Mouse (Mus musculus) embryo, embryonic 9.5 days (tissue): ENCODE measurements at regions not wholly inside any gene's neighbourhood (a gene's known extent, or its start where the extent isn't known, plus 50 kb on each side); places are given as distances from the start of the nearest gene placed in this dataset.
A peak's percentile ranks its signal among the peaks of the same experiment; 100 is the strongest.

Experiments
- DNase-seq: peaks from one replicate; pipeline ENCODE4 v3.0.0-alpha.2; 2017; ENCODE audit errors: extremely low spot score

DNA sequence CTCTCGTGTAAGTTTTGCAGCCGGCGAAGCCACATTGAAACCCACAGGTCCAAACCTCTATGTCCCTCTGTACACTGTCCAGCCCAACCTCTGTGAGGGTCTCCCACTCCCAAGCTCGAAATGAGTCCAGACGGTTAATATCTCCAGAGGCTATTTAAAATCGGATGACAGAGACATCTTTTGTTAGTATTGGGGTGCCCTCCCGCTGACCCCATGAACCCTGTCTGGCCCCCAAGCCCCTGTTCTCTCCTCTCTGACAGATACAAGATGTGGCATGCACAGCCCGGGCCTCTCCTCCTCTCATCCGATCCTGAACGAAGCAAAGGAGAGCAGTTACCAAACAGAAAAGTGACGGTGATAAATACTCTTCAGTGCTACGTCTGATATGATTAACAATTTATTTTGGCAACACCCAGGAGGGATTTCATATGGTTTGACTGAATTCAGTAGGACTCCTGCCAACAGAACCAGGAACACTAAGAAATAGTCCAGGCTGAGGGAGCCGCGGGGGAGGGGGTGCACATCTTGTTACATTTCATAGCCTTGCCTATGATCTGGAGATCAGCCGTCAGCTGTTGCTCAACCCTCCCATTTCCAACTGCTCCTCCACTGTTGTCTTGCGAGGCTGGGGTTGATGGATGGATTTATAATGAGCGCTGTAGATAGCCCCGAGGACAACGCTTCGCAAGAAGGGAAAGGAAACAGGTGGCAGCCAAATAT, 266.6 kb upstream of the Klf3 start:
- no peak for DNase-seq

DNA sequence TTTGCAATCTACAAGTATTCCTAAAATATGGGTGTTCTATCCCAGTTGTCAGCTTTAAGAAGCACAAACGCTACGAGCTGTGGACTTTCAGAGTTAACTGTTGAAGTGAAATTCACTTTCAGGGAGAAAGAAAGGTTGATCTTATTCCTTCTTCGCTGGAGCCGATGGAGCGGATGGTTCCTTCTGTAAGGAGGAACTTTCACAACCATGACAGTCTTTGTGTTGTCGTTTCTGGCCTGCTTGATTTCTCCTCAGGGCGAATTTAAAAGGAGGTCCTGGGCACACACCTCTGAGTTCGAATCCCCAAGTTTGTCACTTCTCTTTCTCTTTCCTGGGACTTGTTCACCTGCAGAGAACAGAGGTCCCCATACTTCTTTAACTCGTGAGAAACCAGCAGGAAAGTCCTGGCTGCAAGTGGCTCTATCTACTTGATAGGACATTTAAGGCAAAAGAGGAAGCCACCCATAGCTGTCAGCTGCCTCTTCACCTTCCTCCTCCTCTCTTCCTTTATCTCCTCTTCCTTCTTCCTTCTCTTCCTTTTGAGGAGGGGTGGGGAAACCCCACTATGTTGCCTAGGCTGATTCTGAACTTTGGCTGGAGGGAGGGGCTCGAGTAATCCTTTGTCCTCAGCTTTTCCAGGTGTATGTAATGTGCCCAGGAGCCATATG, 265.9 kb upstream of the Klf3 start:
- no peak for DNase-seq

DNA sequence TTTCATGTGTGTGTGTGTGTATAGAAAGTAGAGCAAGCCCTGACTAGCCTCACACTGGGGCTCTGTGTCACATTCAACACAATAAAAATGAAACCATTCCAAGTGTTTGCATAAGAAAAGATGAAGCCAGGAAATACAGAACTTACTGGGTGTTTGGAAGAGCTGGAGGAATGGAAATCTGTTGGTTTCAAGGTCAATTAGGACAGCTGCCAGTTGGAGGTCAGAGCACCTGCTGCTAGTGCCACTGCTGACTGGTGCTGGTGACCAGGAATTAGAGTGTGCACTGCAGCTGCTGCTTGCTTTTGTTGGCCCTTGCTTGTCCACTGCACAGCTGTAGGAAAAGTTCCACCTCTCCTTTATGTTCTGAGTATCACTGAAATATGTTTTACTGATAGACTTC, 261.4 kb upstream of the Klf3 start:
- DNase-seq, result no peak

DNA sequence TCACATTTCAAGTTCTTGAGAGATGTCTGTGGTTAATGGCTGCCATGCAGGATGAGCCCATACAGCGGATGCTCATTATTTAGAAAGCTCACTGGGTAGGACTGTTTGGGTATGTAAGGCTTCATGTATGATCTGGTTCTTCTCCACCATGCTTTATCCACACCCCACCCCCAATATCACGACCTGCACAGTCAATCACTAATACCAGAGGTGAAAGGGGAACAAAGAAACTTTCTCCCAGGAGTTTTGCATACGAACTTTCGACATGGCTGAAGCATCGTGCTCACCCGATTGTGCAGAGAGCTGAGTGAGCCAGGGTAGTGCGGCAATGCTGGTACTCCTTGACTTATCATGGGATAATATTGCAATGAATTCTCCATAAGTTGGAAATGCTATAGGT, 247.3 kb upstream of the Klf3 start:
- no peak for DNase-seq

DNA sequence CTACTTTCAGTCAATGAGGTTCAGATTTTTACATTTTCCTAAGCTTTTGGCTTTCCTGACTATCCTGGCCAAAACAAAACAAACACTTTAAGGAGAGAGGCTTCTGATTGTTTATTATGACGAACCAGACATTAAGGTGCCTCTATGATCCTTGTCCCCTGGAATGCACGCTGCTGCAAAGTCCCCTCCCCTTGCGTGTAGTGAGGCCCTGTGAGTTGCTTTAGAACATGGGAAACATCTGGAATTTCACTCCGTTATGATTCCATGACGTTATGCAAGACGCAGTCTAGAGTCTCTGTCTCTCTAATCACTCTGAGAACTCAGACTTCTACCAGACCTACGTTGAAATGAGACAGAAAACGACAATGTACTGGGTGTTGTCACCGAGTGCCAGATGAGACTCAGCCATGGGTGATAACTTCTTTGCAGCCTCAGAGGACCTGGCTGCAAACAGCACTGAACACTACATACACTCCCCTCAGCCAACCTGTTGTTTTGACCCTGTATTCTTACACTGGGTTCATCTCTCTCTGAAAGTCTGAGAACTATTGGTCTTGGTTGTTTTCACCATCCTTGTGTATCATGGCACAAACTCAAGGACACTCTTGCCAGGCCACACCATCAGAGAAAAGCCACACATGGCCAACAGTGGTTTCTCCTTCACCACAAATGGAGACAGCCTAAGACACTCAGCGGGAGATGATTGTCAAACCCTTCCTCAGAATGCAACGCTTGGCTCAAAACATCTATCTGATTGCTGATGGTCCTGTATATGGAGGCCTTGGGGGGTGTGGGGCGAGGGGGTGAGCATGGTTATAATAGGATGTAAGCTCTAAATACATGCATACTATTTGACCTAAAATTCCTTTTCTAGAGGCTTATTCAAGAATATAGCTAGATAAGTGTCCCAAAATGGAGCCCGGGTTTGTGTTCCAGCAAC, 236.5 kb upstream of the Klf3 start:
- no peak for DNase-seq

DNA sequence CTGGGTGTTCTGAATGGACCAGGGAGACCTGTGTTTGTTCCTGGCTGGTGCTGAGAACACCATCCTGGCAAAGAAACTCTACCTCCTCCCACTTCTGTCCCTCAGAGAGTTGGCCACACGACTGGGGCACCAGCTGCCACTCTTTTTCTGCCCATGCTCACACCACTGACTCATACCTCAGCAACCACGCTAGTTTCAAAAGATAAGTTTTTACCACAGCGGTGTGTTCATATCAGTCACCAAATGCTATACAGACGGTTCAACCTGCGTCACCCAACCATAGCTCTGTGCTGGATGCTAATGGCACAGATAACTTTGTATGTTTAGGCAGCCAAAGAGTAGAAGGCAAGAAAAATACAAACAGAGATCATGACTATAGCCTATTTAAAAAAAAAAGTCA, 235.4 kb upstream of the Klf3 start:
- no peak for DNase-seq

DNA sequence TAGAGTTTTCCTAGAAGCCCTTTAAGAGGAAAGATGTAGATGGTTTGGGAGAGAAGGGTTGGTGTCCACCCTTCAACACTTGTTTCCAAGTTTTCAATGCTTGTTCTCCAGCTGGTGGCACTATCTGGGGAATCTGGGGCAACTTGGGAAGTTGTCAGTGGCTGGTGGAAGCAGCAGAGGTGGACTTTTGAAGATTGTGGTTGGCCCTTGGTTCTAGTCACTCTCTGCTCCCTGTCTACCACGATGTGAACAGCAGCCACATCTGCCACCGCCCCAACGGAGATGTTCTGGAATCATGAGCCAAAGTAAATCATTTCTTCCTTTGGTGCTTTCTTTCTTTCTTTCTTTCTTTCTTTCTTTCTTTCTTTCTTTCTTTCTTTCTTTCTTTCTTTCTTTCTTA, 234.9 kb upstream of the Klf3 start:
- no peak for DNase-seq

DNA sequence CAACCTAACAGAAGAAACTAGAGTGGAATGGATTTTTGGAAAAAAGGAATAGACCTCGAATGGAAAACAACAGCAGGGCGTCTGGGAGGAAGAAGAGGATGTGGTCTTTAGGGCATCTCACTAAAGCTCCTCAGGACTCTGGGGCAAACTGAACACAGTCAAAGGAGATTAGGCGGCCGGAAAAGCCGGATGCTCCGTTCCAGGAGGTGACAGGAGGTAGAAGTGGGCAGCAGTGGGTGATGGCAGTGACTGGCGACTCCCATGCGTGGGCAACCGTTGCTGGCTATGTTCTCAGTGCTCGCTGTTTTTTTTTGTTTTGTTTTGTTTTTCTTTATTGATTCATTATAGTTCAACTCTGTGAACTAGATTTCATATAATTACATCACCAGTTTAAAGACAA, 228.8 kb upstream of the Klf3 start:
- DNase-seq, result no peak

DNA sequence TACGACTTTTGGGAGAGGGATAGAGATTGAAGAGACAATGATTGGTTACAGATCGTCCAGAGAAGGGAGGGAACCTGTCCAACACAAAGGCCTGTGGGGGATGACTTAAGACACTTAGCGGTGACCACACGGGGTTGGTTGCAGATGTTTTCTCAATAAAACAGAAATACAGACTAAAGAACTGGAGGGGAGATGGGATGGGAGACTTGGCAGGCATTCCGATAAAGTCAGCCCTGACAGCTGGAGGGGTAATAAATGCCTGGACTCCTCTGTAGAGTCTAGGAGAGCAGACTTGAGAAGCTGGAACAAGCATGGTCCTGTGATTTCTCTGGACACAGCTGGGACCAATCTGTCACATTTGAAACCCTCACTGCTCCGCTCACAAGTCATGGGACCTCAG, 227.3 kb upstream of the Klf3 start:
- DNase-seq, result no peak

DNA sequence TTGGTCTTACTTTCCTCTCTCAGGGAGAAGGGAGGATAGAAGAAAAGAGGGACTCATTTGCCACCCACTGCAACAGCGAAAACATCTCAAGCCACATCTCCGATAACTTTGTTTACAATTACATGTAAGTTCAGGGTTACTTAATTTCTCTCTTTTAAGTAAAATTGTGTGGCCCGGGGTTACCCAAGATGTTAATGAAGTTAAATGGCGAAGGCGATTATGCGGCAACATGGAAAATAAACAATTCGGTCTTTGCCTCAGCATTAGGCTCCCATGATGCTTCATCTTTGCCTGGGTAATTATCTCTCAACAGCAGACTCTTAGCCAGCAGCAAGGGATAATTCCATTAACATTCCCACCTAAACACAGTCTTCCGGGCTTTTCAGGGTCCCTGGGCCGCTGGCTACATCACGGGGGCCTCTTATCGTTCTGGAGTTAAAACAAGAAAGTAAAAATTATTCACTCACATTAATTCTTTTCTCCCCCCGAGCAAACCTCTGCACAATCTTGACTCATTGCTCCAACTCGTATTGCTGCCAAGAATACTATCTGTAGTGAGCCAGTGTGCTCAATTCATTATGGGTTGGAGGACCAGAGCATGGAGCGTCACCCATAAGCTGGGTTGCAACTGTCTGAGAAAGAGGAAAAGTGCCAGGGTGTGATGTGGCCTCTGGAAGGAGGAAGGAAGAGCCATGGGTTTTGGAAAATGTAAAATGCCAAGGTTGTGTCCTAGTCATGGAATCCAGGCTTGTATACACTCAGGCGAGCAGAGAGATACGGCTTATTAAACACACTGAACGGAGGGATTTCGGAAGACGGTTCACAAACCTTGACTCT, 226.5 kb upstream of the Klf3 start:
- DNase-seq, result no peak

DNA sequence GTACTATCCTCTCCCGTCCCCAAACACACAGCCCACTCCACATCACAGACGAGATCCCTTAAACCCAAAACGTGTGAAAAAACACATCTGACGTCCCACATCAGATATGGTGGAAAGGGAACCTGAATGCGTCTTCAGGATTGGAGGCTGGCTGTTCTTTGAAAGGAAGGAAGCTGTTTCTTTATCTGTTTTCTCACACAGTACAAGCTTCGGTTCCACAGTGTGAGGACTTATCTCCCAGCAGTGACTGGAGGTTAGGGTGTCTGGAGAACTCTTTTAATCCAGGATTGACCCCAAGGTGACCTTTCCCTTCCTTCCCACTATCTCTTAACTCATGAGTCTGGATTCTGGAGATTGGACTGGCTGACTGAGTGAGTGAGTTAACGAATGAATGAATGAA, 225.8 kb upstream of the Klf3 start:
- DNase-seq, result no peak

DNA sequence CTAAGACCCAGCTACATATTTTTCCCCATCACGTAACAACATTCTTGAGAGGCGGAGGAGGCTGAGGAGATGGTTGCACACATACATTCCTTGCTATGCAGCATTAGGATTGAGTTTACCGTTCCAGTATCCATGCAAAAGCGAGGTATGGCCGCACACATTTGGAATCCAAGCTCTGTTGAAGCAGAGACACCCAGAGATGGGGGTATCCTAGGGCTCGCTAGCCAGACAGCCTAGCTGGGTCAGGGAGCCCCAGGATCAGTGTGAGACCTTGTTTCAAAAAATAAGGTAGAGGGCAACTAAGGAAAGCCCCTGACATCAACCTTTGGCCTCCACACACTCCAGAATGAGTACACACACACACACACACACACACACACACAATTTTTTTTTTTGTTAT, 224.7 kb upstream of the Klf3 start:
- DNase-seq, result no peak

DNA sequence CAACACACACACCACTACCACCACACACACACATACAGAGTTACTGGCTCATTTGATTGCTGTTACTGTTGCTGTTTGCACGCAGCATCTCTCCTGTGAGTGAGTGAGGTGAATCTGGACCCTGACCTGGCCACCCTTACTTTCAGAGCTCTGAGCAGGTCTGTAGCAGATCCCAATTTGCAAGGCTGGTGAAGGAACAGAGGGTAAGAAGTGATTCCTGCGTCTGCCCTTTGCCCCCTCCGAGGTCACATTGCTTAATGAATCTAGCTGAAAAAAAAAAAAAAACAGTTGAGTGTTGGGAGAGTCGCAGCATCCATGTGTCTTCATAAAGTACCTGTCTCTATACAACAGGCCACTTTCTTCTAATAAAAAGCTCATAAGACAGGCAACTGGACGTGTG, 224.1 kb upstream of the Klf3 start:
- peak; percentile 13 for DNase-seq

DNA sequence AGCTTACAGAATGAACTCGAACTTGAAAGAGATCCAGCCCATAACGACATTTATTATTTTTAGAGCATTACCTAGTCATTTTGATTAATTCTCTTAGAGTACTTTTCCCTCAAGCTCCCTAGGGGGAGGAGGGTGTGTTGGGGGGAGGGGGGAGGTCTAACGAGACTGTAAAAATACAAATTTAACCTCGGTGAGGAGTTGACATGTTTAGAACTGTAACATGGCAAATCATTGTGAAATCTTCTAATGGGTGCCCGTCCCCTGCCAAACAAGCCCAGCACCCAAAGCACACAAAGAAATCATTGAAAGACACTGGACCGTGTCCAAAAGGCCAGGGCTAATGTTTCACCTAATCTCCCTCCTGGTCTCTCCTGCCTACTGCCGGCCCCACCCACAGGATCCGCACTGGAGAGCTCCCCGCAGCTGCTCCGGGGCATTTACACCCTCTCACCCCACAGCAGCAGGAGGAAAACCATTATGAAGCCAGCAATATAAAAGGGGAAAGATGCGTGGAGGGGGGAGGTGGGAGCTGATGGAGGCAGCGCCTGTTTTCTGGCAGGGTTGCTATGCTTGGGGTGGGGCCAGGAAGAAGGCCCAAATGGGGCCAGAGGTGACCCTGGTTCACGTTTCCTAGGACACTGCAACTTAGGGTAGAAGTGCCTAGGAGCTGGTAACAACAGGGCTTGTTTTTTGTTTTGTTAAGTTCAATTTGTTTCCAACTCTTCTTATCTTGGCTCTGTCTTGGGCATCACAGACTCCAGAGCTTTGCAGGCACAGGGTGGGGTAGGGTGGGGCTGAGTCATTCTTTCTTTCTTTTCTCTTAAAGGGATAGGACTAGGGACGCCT, 223.5 kb upstream of the Klf3 start:
- DNase-seq, result peak; percentile 48

DNA sequence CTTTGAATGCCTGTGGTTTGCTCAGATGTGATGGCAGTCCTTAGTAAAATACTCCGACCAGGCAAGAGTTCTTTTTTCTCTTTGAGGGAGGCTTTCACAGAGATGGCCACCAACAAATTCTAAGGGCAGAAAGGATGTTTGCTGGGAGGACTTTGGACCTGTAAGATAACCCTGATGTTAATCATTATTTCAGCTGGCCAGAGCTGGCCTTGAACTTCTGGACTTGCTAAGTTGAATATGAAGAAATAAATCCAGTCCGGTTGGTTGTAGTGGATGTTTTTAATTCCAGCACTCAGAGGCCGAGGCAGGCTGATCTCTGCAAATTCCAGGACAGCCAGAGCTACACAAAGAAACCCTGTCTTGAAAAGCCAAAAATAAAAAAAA, 222.9 kb upstream of the Klf3 start:
- no peak for DNase-seq

DNA sequence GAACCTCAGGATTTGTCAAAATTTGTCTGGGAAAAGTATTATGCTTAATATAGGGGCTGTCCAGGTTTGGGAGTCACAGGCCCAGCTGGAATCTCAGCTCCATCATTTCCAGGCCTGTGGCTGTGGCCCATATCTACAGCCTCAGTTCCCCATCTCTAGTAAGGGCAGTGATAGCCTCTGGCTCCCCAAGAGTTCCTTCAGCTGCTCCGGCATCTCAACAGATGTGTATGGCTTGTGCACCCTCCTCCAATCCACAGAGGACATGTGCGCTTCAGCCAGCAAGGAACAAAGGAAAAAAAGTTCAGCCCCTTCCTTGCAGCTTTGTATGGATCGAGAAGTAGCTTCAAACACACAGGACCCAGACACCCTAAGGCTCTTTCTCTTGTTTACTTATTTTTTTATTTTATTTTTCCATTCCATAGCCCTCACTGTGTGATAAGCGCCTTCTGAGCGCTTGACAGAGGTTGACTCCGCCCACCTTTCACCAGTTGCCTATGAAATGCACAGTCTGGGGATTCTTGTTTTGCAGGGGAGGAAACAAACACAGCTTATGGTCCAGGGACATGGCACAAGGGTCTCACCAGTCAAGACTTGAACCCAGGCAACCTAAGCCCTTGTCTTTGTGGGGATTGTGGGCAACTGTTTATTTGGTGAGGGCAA, 222.3 kb upstream of the Klf3 start:
- DNase-seq, result no peak

DNA sequence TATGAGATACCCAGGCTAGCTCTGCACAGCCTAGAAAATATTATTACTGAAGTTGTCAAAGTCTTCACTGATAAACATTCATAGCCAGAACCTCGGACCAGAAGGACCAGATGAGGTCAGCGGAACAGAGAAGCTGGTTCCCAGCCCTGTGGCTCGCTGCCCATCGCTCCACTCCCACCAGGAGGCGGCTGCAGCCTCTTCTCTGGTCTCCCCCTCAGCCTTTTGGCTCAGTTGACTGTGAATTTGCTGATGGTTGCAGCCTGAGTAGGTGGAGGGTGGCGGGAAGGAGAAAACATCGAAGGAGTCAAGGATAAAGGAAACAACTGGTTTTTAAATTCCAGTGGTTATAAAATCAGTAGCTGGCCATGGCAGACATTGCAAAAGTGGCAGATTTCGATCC, 221.7 kb upstream of the Klf3 start:
- no peak for DNase-seq

DNA sequence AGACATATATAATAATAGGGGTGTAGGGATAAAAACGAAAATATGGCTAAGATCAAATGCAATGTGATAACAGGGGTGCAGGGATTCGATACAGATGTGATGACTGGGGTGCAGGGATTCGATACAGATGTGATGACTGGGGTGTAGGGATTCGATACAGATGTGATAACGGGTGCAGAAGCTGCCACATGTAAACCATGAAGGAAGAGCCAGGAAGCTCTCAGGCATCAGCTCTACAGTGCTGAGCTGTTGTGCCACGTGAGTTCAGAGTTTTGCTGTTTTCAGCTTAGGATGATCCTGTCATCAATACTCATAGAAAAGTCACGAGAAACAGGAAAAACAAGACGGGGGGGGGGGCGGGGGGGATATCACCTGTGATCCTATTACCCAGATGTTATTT, 221.2 kb upstream of the Klf3 start:
- no peak for DNase-seq

DNA sequence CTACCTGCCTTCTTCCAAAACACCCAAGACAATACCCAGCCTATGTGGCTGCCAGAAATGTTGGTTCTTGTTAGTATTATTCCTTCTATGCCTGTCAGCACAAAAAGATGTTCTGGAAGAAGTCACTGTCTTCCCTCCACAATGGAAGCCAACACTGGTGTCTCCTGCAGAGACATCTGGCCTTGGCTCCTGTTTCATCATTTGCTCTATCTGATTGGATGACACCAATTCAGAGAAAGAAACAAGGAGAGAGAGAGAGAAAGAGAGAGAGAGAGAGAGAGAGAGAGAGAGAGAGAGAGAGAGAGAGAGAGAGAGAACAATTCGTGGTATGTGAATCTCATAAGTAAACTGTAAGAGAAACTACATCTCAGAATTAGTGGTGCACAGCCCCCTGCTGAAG, 218.9 kb upstream of the Klf3 start:
- no peak for DNase-seq

DNA sequence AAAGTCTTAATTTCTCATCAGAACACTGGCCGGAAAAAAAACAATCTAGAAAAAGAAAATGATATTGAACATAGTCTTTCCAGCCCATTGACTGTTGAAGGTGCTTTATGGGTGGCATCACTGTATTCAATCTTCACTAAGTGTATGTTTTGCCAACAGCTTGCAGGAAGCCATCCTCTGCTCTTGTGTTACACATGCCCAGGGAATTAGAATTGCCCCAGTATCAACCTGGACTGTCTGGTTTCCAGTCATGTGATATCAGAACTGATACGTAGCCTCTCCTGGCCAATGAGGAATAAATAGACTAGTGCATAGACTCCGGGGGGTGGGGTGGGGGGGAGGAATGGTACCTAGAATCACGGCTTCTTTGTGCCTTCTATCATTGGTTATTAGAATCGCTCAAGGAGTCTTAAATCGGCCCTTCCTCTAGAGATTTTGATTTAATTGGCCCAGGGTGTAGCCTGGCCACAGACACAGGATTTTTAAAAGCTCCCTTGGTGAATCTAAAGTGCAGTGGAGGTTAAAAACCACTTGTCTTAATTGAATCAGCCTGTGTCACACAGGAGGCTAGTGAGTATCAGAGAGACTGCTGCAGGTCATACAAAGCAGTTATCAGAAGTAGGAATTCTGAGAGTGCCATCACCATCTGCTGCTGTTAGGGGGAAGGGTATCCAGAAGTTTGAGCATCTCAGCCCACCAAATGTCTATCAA, 218.0 kb upstream of the Klf3 start:
- DNase-seq, result no peak
